Mouse (Mus musculus): ENCODE measurements at regions not wholly inside any gene's neighbourhood (a gene's known extent, or its start where the extent isn't known, plus 50 kb on each side); places are given as distances from the start of the nearest gene placed in this dataset.

- H3K9ac ChIP-seq = no peak overlapping the region
- 42% methylated on average over 4 of the region's 4 CpGs for WGBS
Measured at GRCm38 (mm10) chr4:127679391-127679790, 291.4 kb downstream of the CK137956 start.

GRCm38 (mm10) chr4:127678437-127678836, 292.3 kb downstream of the CK137956 start:
- no peak overlapping the region for H3K9ac ChIP-seq
- H3K27ac ChIP-seq = no peak overlapping the region
- H3K4me1 ChIP-seq = no peaks in the 10 kb centered on the region
- no peak overlapping the region for H3K4me3 ChIP-seq (replicated peaks)
- no peak for ATAC-seq (ENCODE audit: low FRiP score)
- WGBS = 59% methylated on average over 5 of the region's 5 CpGs
- H3K4me2 ChIP-seq = no peak overlapping the region
- H3K36me3 ChIP-seq (replicated peaks) = no peaks in the 10 kb centered on the region
- H3K27me3 ChIP-seq = no peaks in the 10 kb centered on the region
- no peaks in the 10 kb centered on the region for H3K9me3 ChIP-seq

More at GRCm38 (mm10) chr4:127679391-127679790, 291.4 kb downstream of the CK137956 start:
- H3K4me1 ChIP-seq = no peaks in the 10 kb centered on the region
- H3K27ac ChIP-seq = no peak overlapping the region
- ATAC-seq (ENCODE audit: low FRiP score) = no peak
- H3K27me3 ChIP-seq = no peaks in the 10 kb centered on the region
- no peaks in the 10 kb centered on the region for H3K9me3 ChIP-seq
- no peak overlapping the region for H3K4me2 ChIP-seq
- H3K4me3 ChIP-seq (replicated peaks) = no peak overlapping the region
- no peaks in the 10 kb centered on the region for H3K36me3 ChIP-seq (replicated peaks)

GRCm38 (mm10) chr4:127675745-127676315, 294.9 kb downstream of the CK137956 start:
- H3K4me1 ChIP-seq = no peaks in the 10 kb centered on the region
- H3K9me3 ChIP-seq = no peaks in the 10 kb centered on the region
- no peaks in the 10 kb centered on the region for H3K27me3 ChIP-seq
- no peak overlapping the region for H3K9ac ChIP-seq
- H3K27ac ChIP-seq = 0 out of 2 replicates have a peak overlapping the region, but pooled peaks have one; percentile 8
- 72% methylated on average over 16 of the region's 16 CpGs for WGBS
- H3K36me3 ChIP-seq (replicated peaks) = no peaks in the 10 kb centered on the region
- no peak overlapping the region for H3K4me3 ChIP-seq (replicated peaks)
- no peak for ATAC-seq (ENCODE audit: low FRiP score)
- H3K4me2 ChIP-seq = no peak overlapping the region

GRCm38 (mm10) chr4:127659950-127660349, 302.0 kb upstream of the Gjb5 start:
- no peak for ATAC-seq (ENCODE audit: low FRiP score)
- Histone ChIP-seq H3K9me3 (no peaks in the 10 kb centered on the region), H3K27me3 (no peaks in the 10 kb centered on the region), H3K27ac (no peak overlapping the region), H3K4me3 (replicated peaks) (no peak overlapping the region), H3K9ac (no peak overlapping the region), H3K4me1 (no peaks in the 10 kb centered on the region), H3K4me2 (no peak overlapping the region), H3K36me3 (replicated peaks) (no peaks in the 10 kb centered on the region)
- WGBS = 92% methylated on average over 1 of the region's 1 CpGs

GRCm38 (mm10) chr4:127651601-127652000, 293.6 kb upstream of the Gjb5 start:
- no peaks in the 10 kb centered on the region for H3K9me3 ChIP-seq
- no peak for ATAC-seq (ENCODE audit: low FRiP score)
- H3K4me2 ChIP-seq = no peak overlapping the region
- H3K4me3 ChIP-seq (replicated peaks) = no peak overlapping the region
- WGBS = 91% methylated on average over 5 of the region's 5 CpGs
- no peak overlapping the region for H3K27ac ChIP-seq
- H3K36me3 ChIP-seq (replicated peaks) = no peaks in the 10 kb centered on the region
- no peak overlapping the region for H3K9ac ChIP-seq
- no peaks in the 10 kb centered on the region for H3K4me1 ChIP-seq
- H3K27me3 ChIP-seq = no peaks in the 10 kb centered on the region

GRCm38 (mm10) chr4:127648011-127648410, 290.0 kb upstream of the Gjb5 start:
- Histone ChIP-seq H3K27me3 (no peaks in the 10 kb centered on the region), H3K4me3 (replicated peaks) (no peak overlapping the region), H3K9ac (no peak overlapping the region), H3K36me3 (replicated peaks) (no peaks in the 10 kb centered on the region), H3K9me3 (no peaks in the 10 kb centered on the region), H3K27ac (no peak overlapping the region), H3K4me2 (no peak overlapping the region), H3K4me1 (no peaks in the 10 kb centered on the region)
- no peak for ATAC-seq (ENCODE audit: low FRiP score)
- WGBS = 77% methylated on average over 5 of the region's 5 CpGs

- ATAC-seq (ENCODE audit: low FRiP score) = no peak
- 85% methylated on average over 8 of the region's 8 CpGs for WGBS
- Histone ChIP-seq H3K27ac (no peak overlapping the region), H3K4me2 (no peak overlapping the region), H3K36me3 (replicated peaks) (no peaks in the 10 kb centered on the region), H3K27me3 (no peaks in the 10 kb centered on the region), H3K9me3 (no peaks in the 10 kb centered on the region), H3K9ac (no peak overlapping the region), H3K4me3 (replicated peaks) (no peak overlapping the region), H3K4me1 (no peaks in the 10 kb centered on the region)
Measured at GRCm38 (mm10) chr4:127647189-127647588, 289.2 kb upstream of the Gjb5 start.

- Histone ChIP-seq H3K36me3 (replicated peaks) (no peaks in the 10 kb centered on the region), H3K4me3 (replicated peaks) (no peak overlapping the region), H3K4me1 (peaks cover 32% of the 10 kb centered on the region), H3K4me2 (peak overlapping the region; percentile 22; the same call in 1 of the 2 replicates), H3K9me3 (no peaks in the 10 kb centered on the region), H3K27ac (peak overlapping the region; percentile 93), H3K9ac (peak overlapping the region; percentile 22; the same call in 1 of the 2 replicates), H3K27me3 (peaks cover 3% of the 10 kb centered on the region; the same call in 1 of the 2 replicates)
- 36% methylated on average over 14 of the region's 14 CpGs for WGBS
- ATAC-seq (ENCODE audit: low FRiP score) = peak; percentile 91
Measured at GRCm38 (mm10) chr4:127640251-127641085, 282.5 kb upstream of the Gjb5 start.

- 83% methylated on average over 3 of the region's 3 CpGs for WGBS
- no peaks in the 10 kb centered on the region for H3K36me3 ChIP-seq (replicated peaks)
Measured at GRCm38 (mm10) chr4:127639765-127640164, 281.8 kb upstream of the Gjb5 start.

GRCm38 (mm10) chr4:127636934-127637333, 279.0 kb upstream of the Gjb5 start:
- Histone ChIP-seq H3K9me3 (no peaks in the 10 kb centered on the region), H3K4me1 (peaks cover 32% of the 10 kb centered on the region), H3K27me3 (peaks cover 3% of the 10 kb centered on the region; the same call in 1 of the 2 replicates), H3K4me2 (no peak overlapping the region), H3K4me3 (replicated peaks) (no peak overlapping the region), H3K9ac (no peak overlapping the region), H3K27ac (no peak overlapping the region), H3K36me3 (replicated peaks) (no peaks in the 10 kb centered on the region)
- ATAC-seq (ENCODE audit: low FRiP score) = no peak
- 24% methylated on average over 11 of the region's 11 CpGs for WGBS

More at GRCm38 (mm10) chr4:127639765-127640164, 281.8 kb upstream of the Gjb5 start:
- peaks cover 32% of the 10 kb centered on the region for H3K4me1 ChIP-seq
- no peak overlapping the region for H3K4me2 ChIP-seq
- no peaks in the 10 kb centered on the region for H3K9me3 ChIP-seq
- ATAC-seq (ENCODE audit: low FRiP score) = peak; percentile 27
- peaks cover 3% of the 10 kb centered on the region; the same call in 1 of the 2 replicates for H3K27me3 ChIP-seq
- H3K9ac ChIP-seq = no peak overlapping the region
- peak overlapping the region; percentile 93; the same call in 1 of the 2 replicates for H3K27ac ChIP-seq
- H3K4me3 ChIP-seq (replicated peaks) = no peak overlapping the region

GRCm38 (mm10) chr4:127635262-127635661, 277.3 kb upstream of the Gjb5 start:
- no peak for ATAC-seq (ENCODE audit: low FRiP score)
- WGBS = 83% methylated on average over 8 of the region's 8 CpGs
- peaks cover 3% of the 10 kb centered on the region; the same call in 1 of the 2 replicates for H3K27me3 ChIP-seq
- H3K36me3 ChIP-seq (replicated peaks) = no peaks in the 10 kb centered on the region
- no peak overlapping the region for H3K9ac ChIP-seq
- H3K4me3 ChIP-seq (replicated peaks) = no peak overlapping the region
- H3K27ac ChIP-seq = no peak overlapping the region
- H3K4me2 ChIP-seq = no peak overlapping the region
- peaks cover 19% of the 10 kb centered on the region for H3K4me1 ChIP-seq
- H3K9me3 ChIP-seq = no peaks in the 10 kb centered on the region

GRCm38 (mm10) chr4:127619870-127620269, 261.9 kb upstream of the Gjb5 start:
- no peak for ATAC-seq (ENCODE audit: low FRiP score)
- 7% methylated on average over 14 of the region's 14 CpGs for WGBS

More at GRCm38 (mm10) chr4:127619870-127620269, 261.9 kb upstream of the Gjb5 start:
- no peak overlapping the region for H3K4me3 ChIP-seq (replicated peaks)
- H3K36me3 ChIP-seq (replicated peaks) = no peaks in the 10 kb centered on the region
- no peaks in the 10 kb centered on the region for H3K9me3 ChIP-seq
- no peaks in the 10 kb centered on the region for H3K27me3 ChIP-seq
- no peak overlapping the region for H3K4me2 ChIP-seq
- H3K4me1 ChIP-seq = no peaks in the 10 kb centered on the region
- H3K27ac ChIP-seq = no peak overlapping the region
- H3K9ac ChIP-seq = no peak overlapping the region

All from forebrain, embryonic 12.5 days (tissue).